Mouse (Mus musculus) embryo, embryonic 11.5 days (tissue): ENCODE measurements at regions not wholly inside any gene's neighbourhood (a gene's known extent, or its start where the extent isn't known, plus 50 kb on each side); places are given as distances from the start of the nearest gene placed in this dataset.
A peak's percentile ranks its signal among the peaks of the same experiment; 100 is the strongest.

ENCODE experiments used
- DNase-seq: peaks from one replicate; pipeline ENCODE4 v3.0.0-alpha.2; 2012; ENCODE audit warnings: low read depth, low spot score

DNA sequence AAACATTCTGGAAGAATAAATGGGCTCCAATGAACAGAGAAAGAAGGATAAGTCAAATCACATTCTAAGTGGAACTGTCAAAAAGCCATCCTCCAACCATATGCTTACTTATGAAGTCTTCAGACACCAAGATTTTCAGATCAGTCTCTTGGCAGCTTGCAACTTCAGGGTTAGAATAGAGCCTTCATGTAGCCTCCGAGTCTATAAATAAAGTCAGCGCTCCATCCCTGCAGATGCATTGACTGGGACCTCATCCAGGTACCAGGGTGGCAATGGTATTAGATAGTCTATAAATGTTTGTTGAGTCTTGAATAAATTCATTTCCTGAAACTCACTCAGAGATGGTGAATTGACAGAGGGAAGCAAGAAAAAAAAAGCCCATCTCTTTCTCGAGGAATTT, 107.2 kb upstream of the Eepd1 start:
- no peak for DNase-seq

GRCm38 (mm10) chr9:25376209-25376608, 105.1 kb upstream of the Eepd1 start:
- no peak for DNase-seq

- no peak for DNase-seq
These were observed 103.3 kb upstream of the Eepd1 start for GRCm38 (mm10) chr9:25377771-25378747.

GRCm38 (mm10) chr9:25385333-25385732, 96.0 kb upstream of the Eepd1 start:
- DNase-seq, result no peak

DNA sequence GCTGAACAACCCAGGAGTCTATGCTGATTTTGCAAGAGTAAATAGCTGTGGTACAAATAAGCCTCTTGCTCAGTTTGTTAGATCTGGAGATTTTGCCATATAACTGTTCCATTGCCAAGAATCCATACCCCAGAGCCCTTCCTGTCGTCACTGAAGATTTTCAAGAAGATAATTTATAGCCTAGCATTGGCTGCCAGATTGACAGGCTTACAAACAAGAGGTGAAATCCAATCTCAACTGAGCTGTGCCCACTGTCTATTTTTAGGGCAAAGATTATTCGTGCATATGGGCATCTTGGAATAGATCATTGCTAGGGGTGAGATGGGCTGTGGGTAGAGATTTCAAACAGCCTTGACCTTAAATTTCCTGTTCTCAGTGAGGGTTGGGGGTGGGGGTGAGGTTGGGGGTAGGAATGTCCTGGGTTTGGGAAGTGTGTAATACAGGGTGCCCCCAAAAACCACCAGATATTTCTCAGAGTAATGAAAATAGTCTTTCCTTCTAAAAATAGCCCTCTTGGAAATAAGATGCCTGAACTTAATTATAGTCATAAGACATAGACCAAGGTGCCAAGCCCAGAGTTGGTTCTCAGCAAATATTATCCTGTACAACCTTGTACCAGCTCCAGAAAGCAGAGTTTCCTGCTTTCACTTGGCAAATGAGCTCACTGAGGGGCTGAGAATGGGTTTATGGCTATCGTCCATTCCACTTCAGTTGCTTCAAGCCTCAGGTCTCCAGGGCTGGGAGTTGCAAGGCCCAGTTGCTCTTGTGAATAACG, 93.3 kb upstream of the Eepd1 start:
- no peak for DNase-seq

- no peak for DNase-seq
These were observed 92.0 kb upstream of the Eepd1 start for GRCm38 (mm10) chr9:25389351-25389750.

- DNase-seq, result peak; percentile 11
These were observed 80.6 kb upstream of the Eepd1 start for GRCm38 (mm10) chr9:25400647-25401335.

DNA sequence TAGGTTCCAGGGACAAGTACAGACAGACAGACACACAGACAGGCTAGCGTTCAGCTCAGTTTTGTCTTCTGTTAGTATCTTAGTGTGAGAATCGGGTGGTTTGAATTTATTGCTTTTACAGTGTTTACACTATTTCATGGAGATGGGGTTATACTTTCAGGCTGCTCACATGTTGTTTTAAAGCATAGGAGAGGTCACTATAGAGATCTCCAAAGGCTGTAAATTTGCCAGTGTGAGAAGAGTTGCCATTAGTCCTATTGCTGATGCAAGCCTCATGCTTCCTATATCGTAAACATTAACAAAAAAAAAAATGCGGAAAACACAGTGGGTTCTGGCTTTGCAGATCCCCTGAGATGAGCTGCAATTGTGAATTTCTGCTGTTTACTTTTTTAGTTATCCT, 75.5 kb upstream of the Eepd1 start:
- no peak for DNase-seq

- DNase-seq, result no peak
These were observed 72.8 kb upstream of the Eepd1 start for GRCm38 (mm10) chr9:25408518-25408917.

GRCm38 (mm10) chr9:25409729-25410128, 71.6 kb upstream of the Eepd1 start:
- no peak for DNase-seq

- no peak for DNase-seq
These were observed 67.5 kb upstream of the Eepd1 start for GRCm38 (mm10) chr9:25413873-25414272.

DNA sequence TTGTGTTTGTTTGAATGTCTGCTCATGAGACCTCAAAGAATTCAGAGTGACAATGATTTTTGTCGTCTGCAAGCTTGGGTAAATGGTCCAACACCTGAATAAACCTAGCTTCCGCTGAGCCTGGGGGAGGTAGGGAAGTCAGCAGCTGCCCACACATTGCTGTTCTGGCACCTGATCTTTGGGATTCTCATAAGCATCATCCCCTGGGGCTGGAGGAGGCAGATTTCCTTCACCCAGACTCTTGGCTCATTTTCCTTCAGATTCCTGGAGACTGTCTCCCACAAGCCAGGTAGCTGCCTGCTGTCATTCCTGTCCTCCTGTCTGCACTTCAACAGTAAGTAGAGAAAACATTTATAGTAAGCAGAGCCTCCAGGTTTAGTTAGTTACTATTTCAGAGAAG, 67.0 kb upstream of the Eepd1 start:
- no peak for DNase-seq

DNA sequence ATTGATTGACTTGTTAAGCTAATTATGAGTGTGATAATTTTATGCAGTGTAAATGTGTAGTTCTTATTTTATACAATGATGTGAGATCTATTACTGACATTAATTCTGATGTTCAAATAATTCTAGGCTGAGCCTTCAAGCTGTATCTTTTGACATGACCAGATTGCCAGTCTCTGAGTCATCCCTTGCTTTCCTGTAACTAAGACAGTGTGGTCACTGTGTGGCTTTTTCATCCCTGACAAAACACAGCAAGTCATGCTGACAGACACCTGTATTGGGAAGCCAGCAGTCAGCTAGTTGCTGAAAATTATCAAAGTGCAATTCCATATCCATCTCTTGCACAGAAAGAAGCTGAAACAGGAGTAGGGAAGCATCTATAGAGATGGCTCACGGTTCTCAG, 54.4 kb upstream of the Eepd1 start:
- no peak for DNase-seq

GRCm38 (mm10) chr9:25429450-25430213, 51.7 kb upstream of the Eepd1 start:
- DNase-seq, result no peak
